Mouse (Mus musculus) hindbrain, embryonic 12.5 days (tissue): ENCODE results near the gene Ngef. TPM values are rescaled to one million over a fixed set of nuclear protein-coding genes. Genes with fewer than 3 reads are reported as not detected.
"Not testable (repeated sequence)": the region's sequence is repeated elsewhere in the genome, so short reads cannot be mapped to it uniquely, and the experiment has no call there.

Experiments
- ATAC-seq: fragments of 200-750 bp; cut with Nextera tagmentation; 2 replicates; pipeline ENCODE4 v1.8.0; 2017; ENCODE audit warnings: moderate TSS enrichment; ENCODE audit not compliant: low FRiP score
- H3K27ac ChIP-seq: fragments of 300-500 bp; sonication (generic); 2 replicates; pipeline ENCODE4 v1.5.1; 2016; ENCODE audit warnings: mild to moderate bottlenecking
- H3K27me3 ChIP-seq: fragments of 300-500 bp; sonication (generic); 2 replicates; pipeline ENCODE4 v1.6.1; 2016; ENCODE audit warnings: mild to moderate bottlenecking
- H3K36me3 ChIP-seq: fragments of 300-500 bp; sonication (generic); 2 replicates; pipeline ENCODE4 v1.6.1; 2016; ENCODE audit warnings: mild to moderate bottlenecking
- H3K4me1 ChIP-seq: fragments of 300-500 bp; sonication (generic); 2 replicates; pipeline ENCODE4 v1.6.1; 2016
- H3K4me2 ChIP-seq: fragments of 300-500 bp; sonication (generic); replicated peaks from 2 replicates; pipeline ENCODE4 v1.6.1; 2016; ENCODE audit warnings: mild to moderate bottlenecking
- H3K4me3 ChIP-seq: fragments of 300-500 bp; sonication (generic); 2 replicates; pipeline ENCODE4 v1.5.1; 2016; ENCODE audit warnings: mild to moderate bottlenecking
- H3K9ac ChIP-seq: fragments of 300-500 bp; sonication (generic); 2 replicates; pipeline ENCODE4 v1.6.1; 2016; ENCODE audit warnings: mild to moderate bottlenecking, moderate library complexity
- H3K9me3 ChIP-seq: fragments of 300-500 bp; sonication (generic); replicated peaks from 2 replicates; pipeline ENCODE4 v1.6.1; 2016; ENCODE audit warnings: mild to moderate bottlenecking
- WGBS: fragments of 180-500 bp; shearing (Covaris S2); methylation state at CpG from one replicate; pipeline ENCODE4 v1.1.7; 2016; 5-methylcytosine and 5-hydroxymethylcytosine counted together
- polyA plus RNA-seq: library from polyadenylated mRNA; unstranded; fragments of >200 nt; fragmentation: Nextera tagmentation; extraction: Ambion mirVana; gene quantifications from 2 replicates; pipeline ENCODE4 v1.2.1, GENCODE M21; 2016

Ngef gene
- polyA plus RNA-seq, 1 experiment from 2014 or later: 5.9 TPM

- Histone ChIP-seq H3K9me3 (no peaks in the 10 kb centered on the region), H3K27me3 (no peaks in the 10 kb centered on the region), H3K4me2 (no peak overlapping the region), H3K27ac (no peak overlapping the region), H3K9ac (no peak overlapping the region), H3K4me3 (no peak overlapping the region), H3K36me3 (no peaks in the 10 kb centered on the region), H3K4me1 (no peaks in the 10 kb centered on the region)
- 83% methylated on average over 9 of the region's 9 CpGs for WGBS
- ATAC-seq: no peak
These were observed 106.2 kb downstream of the Ngef start for GRCm38 (mm10) chr1:87467469-87467868.

GRCm38 (mm10) chr1:87459856-87460255 lies 113.8 kb downstream of the Ngef start:
- 91% methylated on average over 7 of the region's 7 CpGs for WGBS
- not testable (repeated sequence) for H3K9me3 ChIP-seq, H3K4me1 ChIP-seq, H3K36me3 ChIP-seq, H3K27me3 ChIP-seq, ATAC-seq, H3K9ac ChIP-seq, H3K27ac ChIP-seq, H3K4me3 ChIP-seq, H3K4me2 ChIP-seq

GRCm38 (mm10) chr1:87458045-87458444 lies 115.6 kb downstream of the Ngef start:
- H3K4me3 ChIP-seq: no peak overlapping the region
- WGBS: 90% methylated on average over 4 of the region's 4 CpGs

DNA sequence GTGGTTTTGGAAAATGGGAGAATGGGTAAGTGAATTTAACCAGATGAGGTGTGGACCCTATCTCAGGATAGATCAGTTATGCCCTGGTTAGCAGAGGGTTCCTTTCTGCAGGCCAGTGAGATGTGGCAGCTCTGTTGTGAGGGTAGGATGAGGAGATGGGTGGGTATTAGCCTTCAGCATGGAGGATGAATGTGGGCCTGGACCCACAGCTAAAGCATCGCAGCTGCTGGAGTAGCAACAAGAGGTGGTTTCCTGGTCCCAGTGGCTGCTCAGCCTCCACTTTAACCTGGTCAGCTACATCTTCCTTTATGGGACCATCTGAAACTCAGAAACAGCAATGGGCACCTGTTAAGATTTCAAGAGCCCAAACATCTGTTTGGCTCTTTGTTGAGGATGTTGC lies 117.2 kb downstream of the Ngef start:
- ATAC-seq: no peak
- no peaks in the 10 kb centered on the region for H3K4me1 ChIP-seq
- WGBS: 100% methylated on average over 1 of the region's 1 CpGs

More at GRCm38 (mm10) chr1:87458045-87458444, 115.6 kb downstream of the Ngef start:
- ATAC-seq: no peak
- Histone ChIP-seq H3K4me1 (no peaks in the 10 kb centered on the region), H3K27ac (no peak overlapping the region), H3K9me3 (no peaks in the 10 kb centered on the region), H3K27me3 (no peaks in the 10 kb centered on the region), H3K36me3 (no peaks in the 10 kb centered on the region), H3K4me2 (no peak overlapping the region), H3K9ac (no peak overlapping the region)

GRCm38 (mm10) chr1:87449432-87449831 lies 124.2 kb downstream of the Ngef start:
- Histone ChIP-seq H3K4me3 (no peak overlapping the region), H3K27ac (no peak overlapping the region), H3K9ac (no peak overlapping the region), H3K9me3 (no peaks in the 10 kb centered on the region), H3K27me3 (no peaks in the 10 kb centered on the region), H3K4me2 (no peak overlapping the region), H3K4me1 (no peaks in the 10 kb centered on the region), H3K36me3 (peaks cover 41% of the 10 kb centered on the region)
- WGBS: 80% methylated on average over 4 of the region's 4 CpGs
- no peak for ATAC-seq

More for the DNA sequence above, 117.2 kb downstream of the Ngef start:
- Histone ChIP-seq H3K27ac (no peak overlapping the region), H3K4me3 (no peak overlapping the region), H3K9ac (no peak overlapping the region), H3K9me3 (no peaks in the 10 kb centered on the region), H3K27me3 (no peaks in the 10 kb centered on the region), H3K4me2 (no peak overlapping the region), H3K36me3 (no peaks in the 10 kb centered on the region)

GRCm38 (mm10) chr1:87447183-87448104 lies 126.2 kb downstream of the Ngef start:
- H3K4me2 ChIP-seq: no peak overlapping the region
- no peaks in the 10 kb centered on the region for H3K27me3 ChIP-seq
- no peaks in the 10 kb centered on the region for H3K9me3 ChIP-seq
- WGBS: 43% methylated on average over 5 of the region's 5 CpGs
- no peaks in the 10 kb centered on the region for H3K4me1 ChIP-seq
- ATAC-seq: no peak
- H3K36me3 ChIP-seq: peaks cover 50% of the 10 kb centered on the region
- H3K27ac ChIP-seq: no peak overlapping the region
- H3K9ac ChIP-seq: no peak overlapping the region
- H3K4me3 ChIP-seq: no peak overlapping the region

DNA sequence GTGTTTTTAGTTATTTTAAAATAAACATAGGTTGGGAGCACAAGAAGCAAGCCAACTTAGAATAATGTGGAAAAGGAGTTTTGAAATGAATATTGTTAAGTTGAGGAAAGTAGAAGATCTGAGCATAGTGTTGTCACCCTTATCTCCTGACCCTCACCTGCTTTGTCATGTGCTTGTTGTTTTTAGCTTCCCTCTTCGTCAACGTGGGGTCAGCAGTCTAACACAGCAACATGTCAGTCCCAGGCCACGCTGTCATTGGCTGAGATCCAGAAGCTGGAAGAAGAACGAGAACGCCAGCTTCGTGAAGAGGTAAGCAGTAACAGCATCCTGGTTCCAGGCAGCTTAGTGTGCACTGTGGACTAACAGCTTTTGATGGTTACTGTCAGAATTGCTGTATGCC lies 137.1 kb downstream of the Ngef start:
- H3K27me3 ChIP-seq: no peaks in the 10 kb centered on the region
- H3K4me2 ChIP-seq: no peak overlapping the region
- no peak overlapping the region for H3K27ac ChIP-seq
- no peak overlapping the region for H3K9ac ChIP-seq
- H3K4me3 ChIP-seq: no peak overlapping the region
- no peak for ATAC-seq
- H3K4me1 ChIP-seq: no peaks in the 10 kb centered on the region
- peaks cover 63% of the 10 kb centered on the region for H3K36me3 ChIP-seq
- H3K9me3 ChIP-seq: no peaks in the 10 kb centered on the region
- 88% methylated on average over 6 of the region's 6 CpGs for WGBS

DNA sequence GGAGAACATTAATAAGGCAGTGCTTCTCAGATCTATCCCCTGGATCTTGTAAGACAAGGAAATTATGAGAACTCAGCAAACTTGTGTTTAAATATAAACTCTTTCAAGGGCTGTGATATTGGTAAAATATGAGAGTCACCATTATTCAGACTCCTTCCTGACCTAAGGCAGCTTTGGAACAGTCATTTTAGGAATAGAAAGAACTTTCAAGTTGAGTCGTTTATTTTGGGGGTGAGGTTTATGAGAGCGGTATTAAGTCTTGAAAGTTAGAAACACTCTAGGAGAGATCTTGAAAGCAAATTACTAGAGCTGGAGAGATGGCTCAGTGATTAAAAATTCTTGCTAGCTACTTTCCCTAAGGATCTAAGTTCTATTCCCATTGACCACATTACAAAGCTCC lies 138.5 kb downstream of the Ngef start:
- H3K36me3 ChIP-seq: peaks cover 62% of the 10 kb centered on the region
- no peak overlapping the region for H3K27ac ChIP-seq
- H3K27me3 ChIP-seq: no peaks in the 10 kb centered on the region
- 94% methylated on average over 2 of the region's 2 CpGs for WGBS
- no peak overlapping the region for H3K9ac ChIP-seq
- ATAC-seq: no peak
- H3K4me3 ChIP-seq: no peak overlapping the region
- no peaks in the 10 kb centered on the region for H3K4me1 ChIP-seq
- H3K9me3 ChIP-seq: no peaks in the 10 kb centered on the region
- no peak overlapping the region for H3K4me2 ChIP-seq

Other genes starting within 250 kb of the Ngef start
- 66.4 and 68.0 TPM in 2 replicates for gene Gigyf2, start 246.9 kb downstream of the Ngef start, polyA plus RNA-seq
- 11.8 and 12.0 TPM in 2 replicates for gene Kcnj13, start 179.1 kb downstream of the Ngef start, polyA plus RNA-seq
- gene Snorc, start 103.6 kb downstream of the Ngef start, polyA plus RNA-seq: 1.4 and 3.5 TPM in 2 replicates
- gene Neu2, start 64.0 kb downstream of the Ngef start, polyA plus RNA-seq: not detected in 2 replicates
- gene Inpp5d, start 46.4 kb upstream of the Ngef start, polyA plus RNA-seq: 4.9 and 5.5 TPM in 2 replicates
- 51.0 and 52.4 TPM in 2 replicates for gene Atg16l1, start 182.0 kb upstream of the Ngef start, polyA plus RNA-seq
- gene Sag, start 229.8 kb upstream of the Ngef start, polyA plus RNA-seq: 2.4 and 2.5 TPM in 2 replicates